Mouse (Mus musculus) naive thymus-derived CD4-positive, alpha-beta T cell, adult 2 months (primary cell): ENCODE data around the gene Dagla.

Experiments used
- DNase-seq: peaks from one replicate; pipeline ENCODE4 v3.0.0-alpha.2; 2011; ENCODE audit warnings: low read depth

Dagla gene

DNA sequence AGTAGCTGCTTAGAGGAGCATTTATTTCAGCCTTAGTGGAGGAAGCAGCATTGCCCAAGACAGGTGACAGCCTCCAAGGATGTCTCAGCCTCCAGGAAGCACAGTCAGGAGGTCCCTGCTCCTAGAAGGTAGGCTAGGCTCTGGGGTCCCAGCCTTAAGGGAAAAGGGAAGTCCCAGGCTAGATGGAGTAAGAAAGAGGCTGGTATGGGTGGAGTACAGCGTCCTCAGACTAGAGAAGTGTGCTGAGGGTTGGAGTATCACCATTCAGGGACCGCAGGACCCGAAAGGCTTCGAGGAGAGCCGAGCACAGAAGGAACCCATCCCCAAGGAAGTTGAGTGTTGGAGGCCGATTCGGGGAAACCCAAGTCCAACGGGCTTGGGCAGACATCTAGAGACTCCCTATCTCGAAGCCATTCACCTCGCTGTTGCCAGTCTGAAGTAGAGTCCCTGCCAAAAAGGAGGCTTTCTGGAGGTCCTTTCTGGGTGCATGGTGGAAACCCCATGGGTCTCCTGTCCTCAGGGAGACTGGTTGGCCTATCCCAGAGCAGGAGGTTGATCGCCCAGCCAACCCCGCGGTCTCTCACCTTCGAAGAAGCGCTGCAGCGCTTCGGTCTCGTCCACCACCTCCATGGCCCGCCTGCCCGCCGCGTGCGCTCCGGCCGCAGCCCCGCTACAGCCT is 64.6 kb downstream of the Dagla start:
- DNase-seq = no peak

DNA sequence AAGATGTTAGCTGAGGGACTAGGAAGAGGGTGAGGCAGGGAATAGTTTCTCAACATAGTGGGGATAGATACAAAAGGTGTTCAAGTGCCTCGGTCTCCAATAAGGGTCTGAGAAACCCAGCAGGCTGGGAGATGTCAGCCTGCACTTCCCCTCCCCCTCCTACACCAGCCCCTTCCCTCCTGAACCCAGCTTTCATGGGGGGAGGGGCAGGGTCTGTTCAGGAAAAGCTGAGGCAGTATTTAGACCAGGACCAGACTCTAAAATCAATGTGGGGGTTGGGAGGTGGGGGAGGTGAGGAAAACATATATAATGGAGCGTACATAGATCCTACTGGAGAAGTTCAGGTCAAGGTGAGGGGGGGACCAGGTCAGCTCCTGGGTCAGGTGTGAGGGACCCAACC is 65.3 kb downstream of the Dagla start:
- DNase-seq = peak; percentile 3

DNA sequence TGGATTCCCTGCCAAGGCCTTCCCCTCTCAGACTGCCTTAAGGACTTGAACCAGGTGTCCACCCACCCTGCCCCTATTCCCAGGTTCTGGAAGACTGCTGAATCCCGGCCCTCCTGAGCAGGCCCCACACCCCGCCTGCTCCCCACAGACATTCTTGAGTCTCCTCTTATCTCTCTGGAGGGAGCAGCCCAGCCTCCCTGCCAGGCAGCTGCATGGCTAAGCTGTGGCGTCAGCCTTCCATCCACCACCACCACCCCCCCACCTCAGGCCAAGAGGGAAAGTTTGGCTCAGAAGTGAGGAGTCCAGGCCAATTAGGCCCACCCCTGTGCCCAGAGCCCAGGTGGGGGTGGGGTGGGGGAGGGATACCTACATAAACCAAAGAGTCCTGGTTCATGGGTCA is 66.2 kb downstream of the Dagla start:
- DNase-seq = no peak

DNA sequence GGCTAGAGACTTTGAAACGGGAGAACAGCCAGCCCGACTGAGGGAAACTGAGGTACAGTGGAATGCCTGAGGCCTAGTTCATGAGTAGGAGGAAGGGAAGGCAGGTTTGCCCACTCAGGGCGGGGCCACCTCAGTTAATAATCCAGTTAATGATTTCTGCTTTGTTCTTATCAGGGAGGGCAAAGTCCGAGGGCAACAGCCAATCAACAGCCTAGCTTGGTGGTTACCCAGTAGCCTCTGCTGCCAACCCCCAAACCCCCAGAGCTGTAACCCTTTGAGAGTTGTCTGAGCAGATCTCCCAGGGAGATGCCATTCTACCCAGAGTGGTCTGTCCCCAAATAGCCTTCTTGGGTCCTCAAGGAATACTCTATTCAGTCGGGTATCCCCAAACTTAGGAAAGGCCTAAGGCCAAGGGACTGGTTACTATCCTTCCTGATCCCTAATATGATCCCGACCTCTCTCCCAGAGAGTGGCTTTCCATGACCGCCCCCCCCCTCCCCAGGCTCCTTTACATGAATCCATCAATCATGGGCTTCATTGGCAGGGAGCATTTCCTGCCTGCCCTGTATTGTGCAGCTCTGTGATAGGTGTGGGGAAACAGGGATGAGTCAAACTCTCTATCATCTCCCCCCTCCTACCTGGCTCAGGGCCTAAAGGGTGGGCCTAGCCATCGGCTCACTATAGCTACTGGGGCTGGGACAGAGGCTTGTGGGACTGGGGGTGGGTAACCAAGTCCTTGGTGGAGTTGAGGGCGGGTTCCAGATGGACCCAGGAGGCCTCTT is 68.7 kb downstream of the Dagla start:
- no peak for DNase-seq

DNA sequence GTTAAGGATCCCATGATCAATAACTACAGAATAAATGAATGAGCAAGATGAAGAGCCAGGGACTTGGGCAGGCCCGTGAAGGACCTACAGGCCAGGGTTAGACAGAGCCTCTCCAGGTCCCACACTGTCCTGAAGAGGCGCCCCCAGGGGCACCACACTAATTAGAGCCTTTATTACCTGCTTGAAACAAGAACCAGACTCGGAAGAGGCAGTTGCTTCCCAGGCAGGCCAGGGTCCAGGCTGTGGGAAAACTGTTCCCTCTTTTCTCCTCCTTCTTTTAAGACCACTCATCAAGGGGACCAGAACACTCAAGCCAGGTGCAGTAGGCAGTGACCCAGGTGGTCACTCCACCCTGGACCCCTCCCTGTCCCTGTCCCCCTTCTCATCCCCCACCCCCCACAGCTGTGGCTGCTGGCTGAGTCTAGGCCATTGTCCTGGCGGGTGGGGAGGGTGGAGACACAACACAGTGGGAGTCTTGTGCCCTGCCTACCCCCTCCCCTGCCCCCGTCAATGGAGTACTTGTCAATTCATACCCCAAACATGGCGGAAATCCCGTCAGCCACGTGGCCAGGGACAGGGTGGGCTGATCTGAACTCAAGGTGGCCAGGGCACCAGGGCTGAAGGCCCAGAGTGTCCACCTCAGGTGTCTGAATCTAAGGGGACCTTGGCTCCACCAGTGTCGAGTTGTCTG is 72.2 kb downstream of the Dagla start:
- DNase-seq = no peak

DNA sequence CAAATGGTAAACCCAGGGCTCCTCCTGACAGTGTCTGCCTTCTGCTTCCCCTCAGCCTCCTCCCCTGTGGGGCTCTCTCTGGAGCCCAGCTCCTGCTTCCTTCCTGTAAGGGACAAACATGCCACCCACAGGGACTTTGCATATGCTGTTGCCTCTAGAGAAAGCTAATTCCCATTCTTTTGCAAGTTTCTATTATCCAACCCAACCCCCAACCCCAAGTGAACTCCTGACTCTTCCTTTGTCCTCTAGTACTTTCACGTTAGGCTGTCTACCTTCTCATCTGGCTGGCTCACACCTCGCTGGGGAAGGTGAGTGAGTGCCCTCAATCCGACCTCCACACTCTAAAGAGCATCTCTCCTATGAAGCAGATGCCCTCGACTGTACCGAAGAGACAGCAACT is 72.8 kb downstream of the Dagla start:
- DNase-seq = no peak

DNA sequence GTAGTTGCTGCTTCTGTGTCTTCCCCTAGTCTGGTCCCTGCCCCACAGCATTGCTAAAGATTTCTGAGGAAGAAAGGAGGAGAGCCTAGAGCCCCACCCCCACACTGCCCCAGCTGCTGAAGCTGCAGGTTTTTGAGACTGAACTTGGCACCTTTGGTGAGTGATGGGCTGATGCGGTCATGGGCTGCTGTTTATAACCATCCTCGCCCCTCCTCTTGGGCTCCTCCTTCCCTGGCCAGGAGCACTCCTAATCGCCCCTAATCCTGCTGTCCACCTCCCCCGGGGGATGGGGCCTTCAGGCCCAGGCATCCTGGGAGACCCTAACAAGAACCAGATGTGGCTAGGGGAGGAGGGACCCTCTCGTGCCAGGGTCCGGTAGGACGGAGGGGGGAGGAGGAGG is 73.7 kb downstream of the Dagla start:
- DNase-seq = no peak

DNA sequence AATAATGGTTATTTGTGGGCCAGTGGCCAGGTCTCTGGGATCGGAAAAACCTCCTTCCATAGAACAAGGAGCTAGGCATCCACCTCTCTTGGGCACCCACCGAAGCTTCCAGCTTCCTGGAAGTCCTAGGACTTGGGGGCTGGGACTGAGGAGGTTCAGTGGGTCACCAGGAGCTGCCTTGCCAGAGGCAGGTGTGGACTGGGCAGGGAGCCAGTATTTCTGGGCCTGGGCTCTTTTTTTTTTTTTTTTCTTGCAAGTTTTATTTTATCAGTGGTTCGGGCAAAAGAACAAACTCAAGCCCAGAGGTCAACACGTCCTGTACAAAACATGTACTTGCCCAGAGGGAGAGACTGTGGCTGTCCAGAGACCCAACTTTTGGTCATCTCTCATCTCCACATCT is 78.9 kb downstream of the Dagla start:
- DNase-seq = no peak

DNA sequence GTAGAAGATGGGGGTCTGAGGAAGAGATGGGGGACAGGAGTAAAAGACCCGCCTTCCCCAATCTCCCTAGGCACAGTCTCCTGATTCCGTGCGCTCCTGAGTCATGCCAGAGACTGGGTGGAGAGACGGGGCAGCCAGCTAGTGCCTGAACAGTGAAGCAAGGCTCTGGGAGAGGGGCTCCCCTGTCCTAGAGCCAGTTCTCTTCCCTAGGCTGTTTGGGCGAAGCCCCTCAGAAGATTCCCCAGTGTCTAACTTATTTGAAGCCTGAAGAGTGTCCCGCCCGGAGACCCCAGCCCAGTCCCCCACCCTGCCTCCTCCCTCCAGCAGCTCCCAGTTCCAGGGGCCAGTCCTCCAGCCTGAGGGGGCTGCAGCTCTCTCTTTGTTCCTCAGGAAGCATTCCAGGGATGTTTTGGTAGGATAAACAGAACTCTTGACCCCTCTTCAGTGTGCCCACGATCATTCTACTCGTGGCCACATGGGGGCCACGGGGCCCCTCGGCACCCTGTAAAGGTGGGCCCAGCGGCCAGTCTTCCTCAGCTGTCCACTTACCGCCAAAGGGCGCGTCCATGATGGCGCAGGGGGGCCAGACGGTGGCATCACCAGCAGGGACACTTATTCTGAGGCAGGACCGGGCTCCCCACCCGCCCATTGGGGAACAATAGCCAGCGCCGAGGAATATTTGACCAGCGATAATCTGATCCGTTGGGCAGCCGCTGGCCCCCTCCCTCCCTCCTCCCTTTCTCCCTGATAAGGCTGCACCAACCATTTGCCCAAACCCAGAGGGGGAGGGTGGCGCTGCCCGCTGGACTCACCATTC is 79.8 kb downstream of the Dagla start:
- no peak for DNase-seq

DNA sequence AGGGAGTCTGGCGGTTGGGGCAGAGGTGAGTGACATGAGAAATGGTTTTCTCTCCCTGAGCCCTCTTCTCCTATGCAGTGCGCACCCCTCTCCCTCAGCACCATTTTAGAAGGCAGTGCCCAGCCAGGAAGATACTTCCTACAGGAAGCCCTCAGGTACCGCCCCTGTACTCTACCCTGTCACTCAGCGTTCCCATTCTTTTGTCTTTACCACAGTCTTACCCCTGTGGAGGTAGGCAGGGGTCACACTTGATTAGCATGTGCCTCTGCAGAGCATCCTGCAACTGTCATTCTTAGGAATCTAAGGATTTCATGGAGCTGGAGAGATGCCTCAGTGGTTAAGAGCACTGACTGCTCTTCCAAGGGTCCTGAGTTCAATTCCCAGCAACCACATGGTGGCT is 81.1 kb downstream of the Dagla start:
- DNase-seq = no peak

DNA sequence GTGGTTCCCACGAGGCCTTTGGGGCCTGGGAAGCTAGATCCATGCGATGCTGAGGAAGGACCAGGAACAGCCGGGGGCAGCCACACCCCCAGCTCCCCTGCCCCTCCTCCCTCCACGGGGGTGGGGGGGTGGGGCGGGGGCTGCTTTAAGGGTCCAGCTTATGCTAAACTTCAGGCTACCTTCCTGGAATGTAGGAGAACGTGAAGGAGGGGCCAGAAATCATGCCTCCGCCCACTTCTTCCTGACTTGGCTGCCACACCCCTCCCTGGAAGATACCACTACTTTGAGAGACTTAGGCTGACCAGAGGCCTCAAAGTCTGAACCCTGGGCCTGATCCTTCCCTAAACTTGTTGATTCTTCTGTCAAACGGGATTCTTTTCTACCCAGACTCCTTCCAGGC is 82.0 kb downstream of the Dagla start:
- no peak for DNase-seq

DNA sequence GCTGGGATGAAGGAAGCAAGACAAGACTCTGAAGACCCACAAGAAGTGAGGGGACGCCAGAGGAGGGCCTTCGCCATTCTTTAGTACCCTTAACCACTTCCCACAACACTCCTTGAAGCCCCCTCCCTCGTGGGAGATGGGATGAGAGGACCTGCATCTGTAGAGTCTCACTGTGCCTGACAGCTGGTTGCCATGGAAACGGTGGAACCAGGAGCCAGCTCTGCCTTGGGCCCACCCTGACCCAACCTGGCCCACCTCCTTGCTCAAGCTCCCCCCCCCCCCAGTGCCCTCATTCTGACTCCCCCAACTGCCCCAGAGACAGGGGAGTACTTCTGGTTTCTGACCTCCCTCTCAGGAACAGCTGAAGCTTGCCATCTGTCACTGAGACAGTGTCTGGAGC is 83.1 kb downstream of the Dagla start:
- no peak for DNase-seq

DNA sequence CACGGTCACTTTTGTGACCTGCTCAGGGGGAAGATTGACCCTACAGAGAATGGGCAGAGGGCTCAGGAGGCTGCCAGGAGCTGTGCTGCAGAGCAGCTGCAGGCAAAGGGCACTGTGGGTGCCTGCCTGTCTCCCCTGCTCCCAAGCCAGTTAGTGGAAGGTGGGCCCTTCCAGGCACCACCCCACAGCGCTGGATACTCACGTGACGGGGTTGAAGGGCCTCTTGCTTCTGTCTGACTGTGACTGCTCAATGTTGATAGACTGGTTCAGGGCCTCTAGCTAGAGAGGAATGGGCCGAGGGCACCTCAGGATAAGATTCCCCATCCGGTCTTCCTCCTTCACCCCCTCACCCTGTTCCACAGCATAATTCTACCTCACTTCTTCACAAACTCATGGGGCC is 85.1 kb downstream of the Dagla start:
- DNase-seq = no peak

DNA sequence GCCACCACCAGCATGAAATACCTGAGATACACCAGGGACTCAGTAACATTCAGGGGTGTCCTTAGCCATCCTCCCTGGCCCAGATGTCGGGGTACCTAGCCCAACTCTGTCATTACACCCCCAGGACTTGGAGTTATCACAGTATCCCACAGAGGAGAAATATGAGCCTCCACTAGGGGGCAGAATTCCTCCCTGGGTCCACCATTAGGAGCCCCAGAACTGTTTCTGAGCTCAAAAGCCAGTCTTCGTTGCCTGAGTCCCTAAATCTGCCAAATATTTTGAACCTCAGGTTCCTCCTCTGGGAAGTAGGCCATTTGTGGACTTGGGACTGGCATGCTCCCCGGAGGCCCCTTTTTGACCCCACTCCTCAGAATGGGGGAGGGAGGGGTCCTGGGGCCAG is 85.6 kb downstream of the Dagla start:
- peak; percentile 64 for DNase-seq

DNA sequence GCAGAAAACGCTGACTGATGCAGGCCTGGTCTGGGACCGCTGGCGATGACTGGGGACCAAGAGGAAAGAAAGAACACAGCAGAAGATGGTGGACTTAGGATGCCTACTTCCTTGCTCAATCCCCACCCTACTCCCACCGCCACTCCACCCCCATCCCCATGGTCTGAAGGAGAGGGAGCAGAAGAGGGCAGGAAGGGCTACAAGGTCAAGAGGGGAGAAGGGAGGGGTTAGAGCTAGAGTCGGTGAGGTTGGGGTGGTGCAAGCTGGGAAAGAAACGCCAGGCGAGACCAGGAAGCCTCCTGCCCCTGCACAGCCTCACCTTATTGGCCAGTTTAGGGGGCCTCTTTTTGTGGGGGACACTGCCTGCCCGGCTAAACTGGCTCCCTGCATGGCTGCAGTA is 88.6 kb downstream of the Dagla start:
- DNase-seq = no peak

DNA sequence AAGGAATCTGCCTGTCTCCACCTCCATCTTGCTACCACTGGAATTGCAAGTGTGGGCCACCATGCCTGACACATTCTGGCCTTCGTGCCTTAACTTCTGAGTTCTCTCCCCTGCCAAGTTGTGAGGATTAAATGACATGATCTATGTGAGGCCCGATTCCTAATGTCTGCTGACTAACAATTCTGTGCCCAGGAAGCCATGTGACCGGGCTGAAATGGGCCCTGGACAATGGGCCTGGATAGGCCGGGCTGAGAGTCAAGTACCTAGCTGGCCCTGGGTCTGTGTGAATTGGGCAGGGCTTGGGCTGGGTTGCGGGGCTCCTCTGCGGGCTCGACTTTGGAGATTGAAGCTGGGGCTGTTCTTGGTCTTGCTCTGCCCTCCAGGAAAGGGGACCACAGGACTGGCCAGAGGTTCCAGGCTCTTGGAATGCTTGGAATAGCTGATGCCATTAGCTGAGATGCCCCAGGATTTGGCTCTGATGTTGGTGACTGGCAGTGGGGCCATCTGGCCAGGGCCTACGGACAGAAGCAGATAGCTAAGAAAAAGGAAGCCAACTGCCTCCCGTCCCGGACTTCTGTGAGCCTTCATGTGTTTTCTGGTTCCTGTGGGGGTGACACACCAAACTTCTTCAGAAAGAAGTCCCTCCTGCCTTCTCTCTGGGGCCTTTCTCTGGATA is 90.7 kb downstream of the Dagla start:
- DNase-seq = no peak

DNA sequence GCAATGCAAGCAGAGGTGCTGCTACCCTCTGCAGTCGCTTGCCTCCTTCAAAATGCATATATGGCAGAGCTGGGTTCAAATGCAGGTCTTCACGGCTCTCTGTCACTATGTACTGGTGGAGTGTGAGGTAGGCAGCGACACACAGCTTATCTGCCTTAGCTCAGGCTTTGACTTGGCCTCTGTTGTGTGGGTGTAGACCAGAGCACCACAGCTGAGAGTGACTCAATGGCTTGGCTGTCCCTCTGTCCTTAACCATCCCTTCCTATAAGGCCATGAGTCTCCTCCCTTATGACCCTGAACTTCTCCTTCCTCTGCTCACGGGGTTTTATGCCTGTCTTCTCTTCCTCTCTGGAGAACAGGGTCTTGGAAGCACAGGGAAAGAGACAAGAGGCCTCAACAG is 93.8 kb downstream of the Dagla start:
- no peak for DNase-seq

DNA sequence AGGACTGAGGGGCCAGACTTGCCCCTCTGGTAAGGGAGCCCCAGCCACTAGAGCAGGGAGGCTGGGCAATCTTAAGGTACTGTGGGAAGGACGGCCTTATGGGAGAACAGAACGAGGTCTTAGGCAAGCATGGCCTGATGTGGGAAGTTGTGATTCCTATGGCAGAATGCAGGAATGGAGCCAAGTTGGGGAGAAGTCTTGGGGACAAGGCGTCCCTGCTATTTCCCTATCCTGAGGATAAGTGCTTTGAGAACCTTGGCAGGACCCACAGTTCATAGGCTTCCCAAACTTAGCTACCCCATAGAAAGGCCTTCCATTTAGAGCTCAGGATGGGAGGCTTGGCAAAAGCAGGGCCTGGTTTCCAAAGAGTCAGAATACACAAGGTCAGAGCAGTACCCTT is 95.8 kb downstream of the Dagla start:
- DNase-seq = no peak

DNA sequence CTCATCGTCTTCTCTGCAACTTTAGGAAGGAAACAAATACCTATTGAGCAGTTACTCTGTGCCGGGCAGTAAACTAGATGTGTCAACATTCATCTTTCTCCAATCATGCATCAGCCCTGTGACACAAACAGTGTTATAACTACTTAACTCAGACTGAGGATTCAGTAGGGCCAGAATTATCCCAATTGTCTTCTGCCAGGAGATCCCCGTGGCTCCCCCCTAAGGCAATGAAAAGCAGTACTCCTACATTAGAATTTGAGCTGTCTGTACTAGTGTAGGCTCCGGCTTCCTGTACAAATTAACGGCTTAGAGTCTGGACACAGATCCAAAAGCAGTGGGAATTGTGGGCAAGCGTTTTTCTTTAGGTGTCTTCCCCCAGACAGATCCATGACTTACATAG is 99.6 kb downstream of the Dagla start:
- no peak for DNase-seq

DNA sequence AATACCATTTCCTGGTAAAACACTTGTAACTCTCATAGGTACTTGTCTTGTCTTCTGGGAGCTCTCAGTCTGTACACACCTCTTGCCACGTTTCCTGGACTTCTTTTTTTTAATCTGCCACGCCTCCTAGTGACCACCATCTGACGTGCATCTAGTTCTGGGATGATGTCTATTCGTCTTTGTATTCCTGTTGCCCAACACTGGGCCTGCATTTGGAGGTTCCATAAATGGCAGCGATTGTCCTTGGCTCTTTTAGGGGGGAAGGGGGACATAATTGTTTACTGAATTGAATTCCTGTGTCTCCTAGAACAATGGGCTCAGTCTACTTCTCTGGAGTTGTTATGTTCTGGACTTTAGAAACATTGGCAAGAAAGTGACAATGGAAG is 100.1 kb downstream of the Dagla start:
- DNase-seq = peak; percentile 74

DNA sequence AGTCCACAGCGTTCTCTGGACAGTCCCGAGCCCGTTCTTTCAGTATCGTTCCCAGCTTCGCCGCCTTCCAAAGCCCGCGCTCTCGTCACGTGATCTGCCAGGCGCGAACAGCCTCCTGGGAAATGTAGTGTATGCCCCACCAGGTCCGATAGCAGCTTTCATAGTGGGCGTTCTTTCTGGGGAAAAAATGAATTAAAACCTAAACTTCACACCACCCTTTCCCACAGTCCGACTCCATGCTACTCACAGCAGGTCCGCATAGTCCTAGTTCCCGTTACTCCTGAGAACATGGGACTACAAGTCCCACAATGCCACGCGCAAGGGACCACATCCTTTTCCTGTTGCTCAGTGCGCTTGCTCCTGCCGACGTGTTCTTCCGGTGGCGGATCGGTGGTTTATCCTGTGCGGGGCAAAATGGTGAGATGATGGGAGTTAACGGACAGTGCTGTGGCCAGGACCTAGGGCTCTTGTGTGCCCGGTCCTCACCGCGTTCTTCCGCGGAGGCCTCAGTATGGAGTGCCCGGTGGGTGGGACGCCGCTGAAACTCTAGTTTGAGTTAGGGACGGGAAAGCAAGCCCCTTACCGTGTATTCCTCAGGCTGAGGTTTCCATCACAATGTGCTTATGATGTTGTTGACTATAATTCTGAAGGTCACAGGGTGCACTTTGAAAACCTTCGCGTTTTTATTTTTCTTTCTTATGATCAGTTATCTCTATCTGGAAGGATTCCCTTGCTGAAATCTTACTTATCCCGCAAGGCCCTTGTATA is 100.6 kb downstream of the Dagla start, which contains the start of the genes Tmem258 and Fen1:
Gene Tmem258, plus strand, starts transcription at position 167 of the 768 bp plus-strand sequence.
Gene Fen1, minus strand, starts transcription at position 322 of the 768 bp plus-strand sequence.
- DNase-seq = peak; percentile 96
